Mouse (Mus musculus): ENCODE data around the gene Brat1.

Gene Brat1

DNA sequence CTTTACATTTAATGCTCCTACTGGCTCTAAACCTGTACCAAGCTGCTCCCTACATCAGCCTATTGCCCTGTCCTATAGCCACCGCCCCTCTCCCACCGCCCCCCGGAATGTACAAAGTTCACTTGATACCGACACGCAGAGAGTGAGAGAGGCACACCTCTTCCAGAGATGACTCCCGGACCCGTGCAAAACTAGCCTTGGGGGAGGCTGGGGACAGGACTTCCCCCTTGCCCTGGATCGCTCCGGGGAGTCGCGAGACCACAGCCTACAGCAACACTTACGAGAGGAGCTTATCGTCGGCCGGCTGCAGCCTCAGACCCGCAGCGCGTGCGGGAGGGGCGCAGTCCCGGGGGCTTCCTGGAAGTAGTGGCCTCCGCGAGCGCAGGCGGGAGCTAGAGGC lies 3.1 kb upstream of the Brat1 start:
- DNase-seq (ENCODE audit: low read depth, low spot score) = no peak

DNA sequence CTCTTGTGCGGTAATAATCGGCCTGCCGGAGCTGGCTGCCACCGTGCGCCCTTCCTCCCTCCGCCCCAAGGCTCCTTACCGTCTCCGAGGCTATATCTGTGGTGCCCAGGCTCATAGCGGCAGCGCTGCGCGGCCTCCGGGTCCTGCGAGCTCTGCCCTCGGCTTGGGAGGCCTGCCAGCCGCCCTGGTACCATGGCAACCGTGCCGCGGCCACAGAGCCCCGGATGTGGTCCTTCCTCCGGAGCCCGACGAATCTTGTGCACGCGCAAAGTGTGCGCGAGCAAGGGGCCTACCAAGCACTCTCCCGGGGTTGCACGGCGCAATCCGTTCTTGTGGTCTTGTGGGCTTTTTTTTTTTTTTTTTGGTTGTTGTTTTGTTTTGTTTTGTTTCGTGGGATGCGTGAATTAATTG lies 2.7 kb upstream of the Brat1 start, which contains the start of gene Iqce:
Gene Iqce (minus strand): TSS at position 276 of the 411 bp plus-strand sequence.
- peak; percentile 84 for DNase-seq (ENCODE audit: low read depth, low spot score)

DNA sequence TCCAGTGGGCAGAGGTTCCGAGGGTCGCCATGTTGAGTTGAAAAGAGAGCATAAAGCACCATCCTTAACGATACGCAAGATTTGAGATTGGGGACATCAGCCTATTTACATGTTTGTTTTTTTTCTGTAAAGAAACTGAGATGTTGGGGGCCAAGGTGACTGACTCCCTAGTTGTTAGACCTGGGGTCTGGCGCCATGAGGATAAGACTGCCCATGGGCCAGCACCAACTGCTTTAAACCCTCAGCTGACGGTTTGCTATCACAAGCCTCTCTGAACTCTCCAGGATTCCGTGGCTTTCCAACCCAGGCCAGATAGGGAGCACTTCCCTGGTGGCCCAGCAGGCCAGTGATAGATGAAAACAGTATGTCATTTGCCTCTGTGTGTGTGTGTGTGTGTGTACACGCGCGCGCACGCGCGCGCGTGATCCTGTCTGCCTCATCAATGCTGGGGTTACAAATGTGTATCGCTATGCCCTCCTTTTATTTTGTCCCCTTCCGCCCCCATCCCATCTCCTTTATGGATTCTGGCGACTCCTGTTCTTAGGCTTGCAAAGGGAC lies 2.1 kb upstream of the Brat1 start:
- no peak for DNase-seq (ENCODE audit: low read depth, low spot score)

DNA sequence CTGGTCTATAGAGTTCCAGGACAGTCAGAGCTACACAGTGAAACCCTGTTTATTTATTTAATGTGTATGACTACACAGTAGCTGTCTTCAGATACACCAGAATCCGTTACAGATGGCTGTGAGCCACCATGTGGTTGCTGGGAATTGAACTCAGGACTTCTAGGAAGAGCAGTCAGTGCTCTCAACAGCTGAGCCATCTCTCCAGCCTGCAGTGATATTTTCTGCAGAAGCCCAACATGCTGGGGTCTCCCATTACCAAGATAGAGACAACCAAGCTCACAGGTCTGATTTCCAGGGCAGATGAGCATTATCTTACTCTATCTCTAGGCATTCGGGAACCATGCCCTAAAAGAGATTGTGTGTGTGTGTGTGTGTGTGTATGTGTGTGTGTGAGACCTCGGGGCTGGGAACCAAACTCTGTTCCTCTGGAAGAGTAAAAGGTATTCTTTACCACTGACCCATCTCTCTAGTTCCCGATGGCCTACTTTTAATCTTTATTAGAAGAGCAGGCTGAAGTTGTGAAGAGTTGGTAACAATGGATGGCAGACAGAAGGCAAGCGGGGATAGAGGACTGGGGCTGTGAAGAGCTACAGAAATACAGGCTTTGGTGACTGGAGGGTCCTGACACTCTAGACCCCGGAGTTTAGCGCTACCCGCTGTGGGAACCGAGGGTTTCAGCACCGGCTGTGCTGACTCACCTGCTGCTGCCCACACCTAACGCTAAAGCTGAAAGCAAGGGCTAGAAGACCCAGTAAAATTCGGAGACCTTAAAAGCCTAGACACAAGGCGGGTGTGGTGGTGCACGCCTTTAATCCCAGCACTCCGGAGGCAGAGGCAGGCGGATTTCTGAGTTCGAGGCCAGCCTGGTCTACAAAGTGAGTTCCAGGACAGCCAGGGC lies 1.1 kb upstream of the Brat1 start:
- DNase-seq (ENCODE audit: low read depth, low spot score) = no peak

DNA sequence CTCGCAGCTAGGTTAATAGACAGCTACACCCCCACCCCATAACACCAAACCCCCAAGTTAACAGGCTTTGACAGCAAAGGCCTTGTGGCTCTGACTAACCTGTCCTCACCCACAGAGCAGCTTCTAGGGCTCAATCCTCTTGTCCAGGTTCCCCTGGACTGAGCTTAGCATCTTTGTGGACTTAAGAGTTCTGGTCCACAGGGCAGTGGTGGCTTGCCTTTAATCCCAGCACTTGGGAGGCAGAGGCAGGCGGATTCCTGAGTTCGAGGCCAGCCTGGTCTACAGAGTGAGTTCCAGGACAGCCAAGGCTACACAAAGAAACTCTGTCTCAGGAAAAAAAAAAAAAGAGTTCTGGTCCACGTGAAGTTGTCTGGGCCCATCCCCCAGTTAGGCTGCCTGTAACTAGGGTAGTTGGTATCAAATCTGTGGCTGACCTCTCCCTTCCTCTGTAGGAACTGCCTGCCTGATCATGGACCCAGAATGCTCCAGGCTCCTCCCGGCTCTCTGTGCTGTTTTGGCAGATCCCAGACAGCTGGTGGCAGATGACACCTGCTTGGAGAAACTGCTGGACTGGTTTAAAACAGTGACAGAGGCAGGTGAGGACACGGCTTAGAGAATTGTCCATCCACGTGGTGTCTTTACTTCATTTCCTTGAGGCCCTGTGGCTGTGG lies 825 bp downstream of the Brat1 start:
- no peak for DNase-seq (ENCODE audit: low read depth, low spot score)

DNA sequence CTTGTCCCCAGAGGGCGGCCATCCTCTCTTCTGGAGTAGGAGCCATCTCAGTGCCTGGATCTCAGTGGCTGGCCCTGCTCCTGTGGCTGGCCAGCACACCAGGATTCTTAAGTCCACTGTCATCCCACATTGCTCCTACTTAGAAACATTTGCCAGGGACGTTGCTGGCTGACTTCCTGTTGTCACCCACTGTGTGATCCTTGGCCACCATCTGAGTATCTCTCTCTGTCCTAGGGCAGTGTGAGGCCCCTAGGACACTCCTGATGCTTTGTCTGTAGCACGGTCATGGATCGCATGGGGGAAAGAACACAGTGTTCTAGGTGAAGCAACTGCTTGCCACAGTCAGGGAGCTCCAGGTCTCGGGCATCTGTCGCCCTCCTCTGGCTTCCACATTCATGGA lies 5.5 kb downstream of the Brat1 start:
- no peak for DNase-seq (ENCODE audit: low read depth, low spot score)

DNA sequence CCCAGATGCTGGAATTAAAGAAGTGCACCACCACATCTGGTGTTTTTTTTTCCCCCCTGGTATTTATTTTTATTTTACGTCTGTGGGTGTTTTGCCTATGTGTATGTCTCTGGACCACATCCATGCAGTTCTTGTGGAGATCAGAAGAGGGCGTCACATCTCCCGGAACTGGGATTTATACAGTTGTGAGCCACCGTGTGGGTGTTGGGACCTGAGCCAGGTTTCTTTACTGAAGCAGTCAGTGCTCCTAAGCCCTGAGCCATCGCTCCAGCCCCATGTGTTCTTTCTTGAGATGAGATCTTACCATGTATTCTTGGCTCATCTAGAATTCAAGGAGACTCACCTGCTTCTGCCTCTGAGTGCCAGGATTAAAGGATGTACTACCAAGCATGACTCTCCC lies 6.2 kb downstream of the Brat1 start:
- no peak for DNase-seq (ENCODE audit: low read depth, low spot score)

DNA sequence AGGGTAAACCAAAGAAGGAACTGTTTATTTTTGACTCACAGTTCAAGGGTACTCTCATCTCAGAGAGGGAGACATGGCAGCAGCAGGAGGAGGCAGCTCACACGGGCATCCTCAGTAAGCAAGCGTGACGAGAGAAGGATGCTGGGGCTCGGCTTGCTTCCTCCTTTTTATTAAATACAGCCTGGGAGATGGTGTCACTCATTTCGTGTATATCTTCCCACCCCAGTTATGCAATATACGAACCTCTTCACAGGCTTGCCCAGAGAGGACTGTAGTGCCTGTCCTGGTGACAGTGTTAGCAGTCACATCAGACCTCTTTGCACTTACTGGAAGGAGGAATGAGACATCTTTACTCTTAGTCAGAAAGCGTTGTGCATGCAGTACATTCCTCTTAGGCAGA lies 16.0 kb downstream of the Brat1 start:
- DNase-seq (ENCODE audit: low read depth, low spot score) = no peak

DNA sequence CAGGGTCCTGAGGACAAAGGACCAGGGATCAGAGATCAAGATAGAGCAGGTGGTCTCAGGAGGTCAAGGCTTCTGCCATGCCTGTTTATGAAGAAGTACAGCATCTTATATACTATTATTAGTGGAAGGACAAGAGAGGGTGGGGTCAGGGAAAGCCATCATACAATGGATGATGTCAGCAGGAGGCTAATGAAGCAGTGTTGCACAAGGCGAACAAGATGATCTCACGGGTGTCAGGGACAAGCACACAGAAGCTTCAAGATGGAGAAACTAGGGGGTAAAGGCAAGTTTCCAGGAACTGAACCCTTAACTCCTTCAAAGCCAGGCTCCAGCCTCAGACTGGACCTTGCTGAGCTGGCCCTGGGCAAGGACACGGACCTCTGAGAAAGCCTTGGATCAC lies 17.3 kb downstream of the Brat1 start:
- no peak for DNase-seq (ENCODE audit: low read depth, low spot score)

DNA sequence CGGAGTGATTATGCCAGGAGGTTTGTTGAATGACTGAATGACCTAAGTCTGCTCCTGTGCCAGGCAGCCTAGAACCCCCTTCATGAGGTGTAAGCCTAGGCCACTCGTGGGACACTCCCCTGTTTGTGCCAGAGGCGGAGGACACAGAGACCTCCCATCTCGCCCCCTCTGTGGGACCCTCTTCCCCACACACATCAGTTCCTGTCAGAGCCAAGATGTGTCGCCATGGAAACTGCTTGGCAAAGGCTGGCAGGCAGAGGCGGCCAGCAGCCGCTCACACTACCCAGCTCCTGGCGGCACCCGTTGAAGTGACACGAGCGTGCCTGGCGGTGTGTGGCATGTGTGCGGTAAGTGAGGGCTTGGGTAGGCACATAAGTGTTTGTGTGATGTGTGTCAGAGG lies 19.0 kb downstream of the Brat1 start, which contains the start of gene Amz1:
Gene Amz1 (plus strand): TSS at position 306 of the 400 bp plus-strand sequence.
- DNase-seq (ENCODE audit: low read depth, low spot score) = no peak

DNA sequence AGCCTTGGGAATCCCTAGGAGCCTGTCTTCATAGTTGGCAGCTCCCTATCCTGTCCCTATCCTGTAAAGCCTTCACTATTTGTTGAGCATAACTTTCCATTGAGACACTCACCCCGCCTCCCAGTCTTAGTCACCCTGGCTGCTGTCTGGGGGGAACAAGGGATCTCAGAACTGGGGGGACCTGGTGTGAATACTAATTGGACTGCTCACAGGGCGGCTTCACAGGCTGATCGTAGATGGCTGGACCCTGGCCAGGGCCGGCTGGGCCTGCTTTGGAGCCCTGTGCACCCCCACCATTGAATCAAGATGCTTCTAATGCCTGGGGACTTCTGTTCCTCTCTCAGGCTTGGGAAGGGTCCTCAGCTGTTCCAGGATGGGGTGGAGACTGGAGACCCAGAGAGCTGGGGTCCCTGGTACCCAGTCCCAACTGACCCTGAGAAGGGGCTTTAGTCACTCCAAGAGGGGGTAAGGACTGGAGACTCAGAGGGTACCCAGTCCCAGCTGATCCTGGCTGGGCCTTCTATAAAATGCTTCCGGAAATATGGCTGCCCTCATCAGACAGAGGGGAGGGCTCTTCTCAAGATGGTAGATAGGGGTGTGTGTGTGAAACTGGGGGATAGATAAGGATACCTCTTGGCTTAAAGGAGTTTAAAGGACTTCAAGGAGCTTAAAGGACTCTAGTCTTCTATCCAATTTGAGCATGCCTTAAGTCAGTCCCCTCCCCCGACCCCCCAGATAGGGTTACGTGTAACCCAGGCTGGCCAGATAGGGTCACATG lies 21.4 kb downstream of the Brat1 start:
- DNase-seq (ENCODE audit: low read depth, low spot score) = no peak

DNA sequence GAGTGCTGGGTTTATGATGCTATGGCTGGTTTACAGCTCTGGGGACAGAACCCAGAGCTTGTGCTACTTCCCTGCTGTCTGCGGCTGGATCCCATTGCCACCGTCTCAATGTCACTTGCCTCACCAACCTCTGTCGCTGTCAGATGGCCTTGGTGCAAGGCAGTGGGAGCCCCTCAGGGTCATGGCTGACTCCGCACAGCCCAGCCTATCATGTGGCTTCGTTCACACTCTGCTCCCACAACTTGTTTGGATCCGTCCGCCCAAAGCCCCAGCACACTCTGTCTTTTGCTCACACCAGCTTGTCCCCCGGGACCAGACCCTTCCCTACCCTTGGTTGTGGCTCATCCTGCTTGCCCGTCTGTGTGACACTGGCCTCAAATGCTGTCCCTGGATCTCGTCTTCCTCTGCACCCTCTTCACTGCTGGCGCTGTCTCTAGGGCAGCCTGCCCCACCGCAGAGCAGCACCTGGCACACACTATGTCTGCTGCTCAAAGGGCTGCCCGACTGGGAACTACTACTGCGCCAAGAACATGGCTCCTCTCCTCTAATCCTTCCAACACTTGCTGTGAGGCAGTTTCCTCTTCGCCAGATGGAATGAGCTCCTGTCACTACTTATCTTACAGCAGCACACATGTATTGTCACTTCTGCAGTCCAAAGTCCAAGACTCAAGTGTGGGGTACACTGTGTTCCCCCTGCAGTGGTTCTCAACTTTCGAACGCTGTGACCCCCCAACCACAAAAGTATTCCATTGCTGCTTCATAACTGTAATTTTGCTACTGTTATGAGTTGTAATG lies 22.3 kb downstream of the Brat1 start:
- DNase-seq (ENCODE audit: low read depth, low spot score) = no peak

DNA sequence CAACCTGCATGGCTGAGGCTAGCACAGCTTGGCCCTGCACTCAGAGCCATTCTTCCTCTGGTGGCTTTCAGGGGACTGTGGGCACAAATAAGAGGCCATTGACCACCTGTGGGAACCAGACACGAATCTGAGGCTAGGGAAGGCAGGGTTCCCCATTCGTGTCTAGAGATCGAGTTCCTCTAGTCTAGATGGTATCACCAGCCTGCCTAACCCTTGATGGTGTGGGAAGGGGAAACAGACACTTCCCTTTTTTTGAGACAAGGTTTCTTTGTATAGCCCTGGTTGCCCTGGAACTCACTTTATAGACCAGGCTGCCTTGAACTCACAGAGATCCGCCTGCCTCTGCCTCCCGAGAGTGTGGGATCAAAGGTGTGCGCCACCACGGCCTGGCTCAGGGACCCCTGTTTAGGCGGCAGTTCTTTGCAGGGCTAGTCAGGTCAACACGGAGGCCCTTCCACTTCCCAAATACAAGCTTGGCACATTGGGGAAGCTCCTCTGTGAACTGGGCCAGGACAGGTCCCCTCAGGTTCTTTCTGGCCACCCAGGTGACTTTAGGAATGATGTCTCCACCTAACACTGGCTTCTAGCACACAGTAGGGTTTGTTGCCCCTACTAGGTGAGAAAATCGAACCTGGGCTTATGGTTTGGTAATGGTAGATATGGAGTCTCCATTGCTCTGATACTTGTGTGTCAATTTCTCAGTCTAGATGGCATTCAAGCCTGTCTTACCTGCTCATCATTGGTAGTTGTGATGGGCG lies 26.4 kb downstream of the Brat1 start:
- DNase-seq (ENCODE audit: low read depth, low spot score) = no peak

DNA sequence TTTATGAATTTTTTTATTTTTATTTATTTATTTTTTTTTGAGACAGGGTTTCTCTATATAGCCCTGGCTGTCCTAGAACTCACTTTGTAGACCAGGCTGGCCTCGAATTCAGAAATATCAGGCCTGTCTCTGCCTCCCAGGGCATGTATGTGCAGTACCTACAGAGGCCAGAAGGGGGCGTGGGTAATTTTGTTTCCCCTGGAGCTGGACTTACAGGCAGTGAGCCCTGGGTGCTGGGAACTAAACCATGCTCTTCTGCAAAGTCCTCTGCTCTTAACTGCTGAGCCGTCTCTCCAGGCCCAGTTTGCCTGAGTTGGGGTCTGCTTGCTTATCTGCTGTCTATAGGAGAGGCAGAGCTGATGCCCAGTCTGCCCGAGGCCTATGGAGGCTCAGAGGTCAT lies 27.4 kb downstream of the Brat1 start:
- no peak for DNase-seq (ENCODE audit: low read depth, low spot score)

DNA sequence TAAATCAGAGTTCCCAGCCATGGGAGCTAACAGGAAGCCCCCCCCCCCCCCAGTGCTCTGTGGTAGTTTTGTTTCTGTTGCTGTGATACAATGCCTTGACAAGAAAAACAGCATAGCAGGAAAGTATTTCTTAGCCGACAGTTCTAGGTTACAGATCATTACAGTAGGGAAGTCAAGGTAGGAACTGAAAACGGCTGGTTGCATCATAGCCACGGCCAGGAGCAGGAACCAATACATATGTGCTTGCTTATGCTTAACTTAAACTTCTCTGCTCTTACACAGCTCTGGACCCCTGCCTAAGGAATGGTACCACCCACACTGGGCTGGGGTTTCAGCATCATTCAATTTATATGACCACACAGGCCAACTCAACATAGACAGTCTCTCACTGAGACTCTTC lies 28.5 kb downstream of the Brat1 start:
- DNase-seq (ENCODE audit: low read depth, low spot score) = no peak

DNA sequence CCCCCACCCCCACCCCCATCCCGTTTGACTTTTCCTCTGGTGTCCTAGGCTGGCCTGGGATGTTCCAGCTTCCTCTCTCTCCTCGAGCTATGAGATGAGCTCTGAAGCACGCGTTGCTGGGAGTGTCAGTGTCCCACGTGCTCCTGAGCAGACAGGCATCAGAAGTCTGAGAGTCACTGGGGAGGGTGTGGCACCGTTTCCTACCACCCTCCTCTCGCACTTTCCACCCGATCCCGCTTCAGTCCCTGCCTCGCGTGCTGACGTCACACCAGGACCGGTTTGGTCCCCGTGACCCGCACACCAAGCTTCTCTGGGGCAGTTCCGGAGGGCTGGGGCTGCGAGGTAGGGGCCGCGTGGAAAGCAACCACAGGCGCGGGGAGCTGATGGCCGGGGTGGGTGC lies 30.5 kb downstream of the Brat1 start:
- DNase-seq (ENCODE audit: low read depth, low spot score) = no peak

DNA sequence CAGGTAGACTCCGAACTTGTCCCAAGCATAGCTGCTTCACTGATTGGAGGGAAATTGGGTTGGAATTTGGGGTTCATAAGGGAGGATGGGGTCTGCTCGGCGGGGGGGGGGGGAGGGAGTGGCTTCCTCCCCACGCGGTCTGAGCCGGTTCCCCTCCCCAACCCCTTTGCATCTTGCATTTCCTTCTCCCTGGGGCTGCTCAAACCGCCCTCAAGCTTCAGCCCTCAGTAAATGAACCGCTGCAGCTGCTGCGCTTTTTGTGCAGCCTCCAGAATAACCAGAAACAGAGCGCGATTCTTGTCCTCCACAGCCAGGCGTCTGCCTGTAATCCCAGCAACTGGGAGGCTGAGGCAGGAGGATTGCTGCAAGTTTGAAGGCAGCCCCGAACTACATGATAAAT lies 31.4 kb downstream of the Brat1 start:
- DNase-seq (ENCODE audit: low read depth, low spot score) = no peak

DNA sequence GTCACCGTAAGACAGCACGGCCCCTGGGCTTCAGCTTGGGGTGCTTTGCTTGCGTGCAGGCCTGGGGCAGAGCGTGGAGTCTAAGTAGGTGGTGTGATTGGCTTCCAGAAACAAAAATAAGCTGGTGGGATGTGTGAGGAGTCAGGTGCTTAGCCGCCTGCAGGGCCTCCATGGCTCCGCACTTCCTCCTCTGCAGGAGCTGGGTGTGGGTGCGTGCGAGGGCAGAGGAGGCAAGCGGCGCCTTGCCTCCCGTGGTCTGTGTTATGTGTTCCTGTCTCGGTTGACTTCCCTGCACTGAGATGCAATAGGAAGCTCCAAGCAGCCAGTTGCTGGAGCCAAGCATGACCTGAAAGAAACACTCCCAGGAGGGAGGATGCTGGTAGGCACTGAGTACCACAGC lies 35.0 kb downstream of the Brat1 start:
- DNase-seq (ENCODE audit: low read depth, low spot score) = no peak

DNA sequence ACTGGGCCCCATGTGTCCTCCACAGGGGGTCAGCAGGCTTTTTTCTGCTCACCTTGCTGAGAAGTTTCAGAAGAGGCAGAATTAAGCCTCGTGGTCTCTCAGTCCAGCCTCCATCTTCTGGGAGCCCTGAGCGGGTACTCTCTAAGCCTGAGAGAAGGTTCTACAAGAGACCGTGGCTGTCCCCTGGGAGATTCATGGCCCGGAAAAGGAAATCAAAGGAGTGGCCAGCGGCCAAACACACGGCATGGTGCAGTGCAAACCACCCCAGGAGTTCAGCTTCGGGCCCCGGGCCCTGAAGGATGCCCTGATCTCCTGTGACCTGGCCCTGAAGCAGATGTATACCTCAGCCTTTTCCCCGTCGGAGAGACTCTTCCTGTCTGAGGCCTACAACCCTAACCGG lies 36.2 kb downstream of the Brat1 start:
- DNase-seq (ENCODE audit: low read depth, low spot score) = no peak

DNA sequence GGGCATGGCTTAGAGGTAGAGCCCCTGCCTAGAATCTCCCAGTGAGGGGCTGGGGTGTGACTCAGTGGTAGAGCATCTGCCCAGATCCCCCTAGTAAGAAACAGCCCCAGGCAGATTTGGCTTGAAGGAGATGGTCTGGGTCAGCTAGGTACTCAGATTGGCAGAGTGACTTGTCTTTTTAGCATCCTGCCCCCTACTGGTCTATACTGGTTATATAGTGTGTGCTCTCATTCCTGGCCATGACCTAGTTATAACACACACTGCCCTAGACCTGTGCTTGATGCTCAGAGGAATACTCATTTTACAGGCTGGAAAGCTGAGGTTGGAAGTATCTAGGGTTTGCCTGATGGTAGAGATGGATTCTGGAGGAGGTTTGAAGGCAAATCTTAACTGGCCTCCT lies 37.1 kb downstream of the Brat1 start:
- no peak for DNase-seq (ENCODE audit: low read depth, low spot score)
